Mouse (Mus musculus): ENCODE results near the gene Renbp. TPM values are rescaled to one million over a fixed set of nuclear protein-coding genes. Genes with fewer than 3 reads are reported as not detected.

Gene Renbp
- total RNA-seq, 2 experiments from 2014 or later = 5.4 to 6.4 TPM

GRCm38 (mm10) chrX:73875881-73876280 is 54.8 kb downstream of the Renbp start:
- no peak for DNase-seq (ENCODE audit: low spot score in 2 of 2)
- intact Hi-C loops (cut with DNase I) = no loop called here

Other genes starting within 250 kb of the Renbp start
- 10 to 100 TPM; 69.5 to 78.3 TPM for gene Bcap31, start 214.7 kb downstream of the Renbp start, total RNA-seq (2021)
- 10 to 100 TPM; 14.8 to 14.9 TPM for gene Abcd1, start 214.3 kb downstream of the Renbp start, total RNA-seq (2021)
- gene Plxnb3, start 173.8 kb downstream of the Renbp start, total RNA-seq (2021) = 10 to 100 TPM in 1 of 2 experiments, 1 to 10 TPM in 1; 9.9 to 13.4 TPM
- 1 to 10 TPM; 5.8 to 7.0 TPM for gene Srpk3, start 156.4 kb downstream of the Renbp start, total RNA-seq (2021)
- gene Idh3g, start 144.0 kb downstream of the Renbp start, total RNA-seq (2021) = 100 to 1,000 TPM; 167 to 178 TPM
- 100 to 1,000 TPM in 1 of 2 experiments, 10 to 100 TPM in 1; 94.7 to 109 TPM for gene Ssr4, start 143.8 kb downstream of the Renbp start, total RNA-seq (2021)
- gene Pdzd4, start 105.9 kb downstream of the Renbp start, total RNA-seq (2021) = 100 to 1,000 TPM; 113 to 120 TPM
- gene Avpr2, start 38.7 kb downstream of the Renbp start, total RNA-seq (2021) = not detected
- 100 to 1,000 TPM; 240 to 245 TPM for gene L1cam, start 34.7 kb downstream of the Renbp start, total RNA-seq (2021)
- 1 to 10 TPM; 5.5 to 6.0 TPM for gene Arhgap4, start 9.0 kb downstream of the Renbp start, total RNA-seq (2021)
- gene Naa10, start 8.9 kb downstream of the Renbp start, total RNA-seq (2021) = 10 to 100 TPM; 57.2 to 58.8 TPM
- 10 to 100 TPM; 71.8 to 73.7 TPM for gene Hcfc1, start 35.5 kb upstream of the Renbp start, total RNA-seq (2021)
- gene Irak1, start 93.1 kb upstream of the Renbp start, total RNA-seq (2021) = 10 to 100 TPM; 32.1 to 38.5 TPM
- under 1 TPM in 1 of 2 experiments, not detected in 1; 0.59 TPM for gene Opn1mw, start 196.6 kb upstream of the Renbp start, total RNA-seq (2021)
- 10 to 100 TPM; 74.2 to 75.5 TPM for gene Mecp2, start 204.5 kb upstream of the Renbp start, total RNA-seq (2021)
- not detected for gene Tex28, start 237.0 kb upstream of the Renbp start, total RNA-seq (2021)
- gene Tktl1, start 246.4 kb upstream of the Renbp start, total RNA-seq (2021) = not detected